Mouse (Mus musculus) G1E (cell line): ENCODE data around the gene Fem1a.
"Not testable (repeated sequence)": the region's sequence is repeated elsewhere in the genome, so short reads cannot be mapped to it uniquely, and the experiment has no call there.

ENCODE experiments used
- CTCF ChIP-seq: IDR thresholded peaks from 2 replicates; pipeline ENCODE4 v1.5.1; 2012; ENCODE audit warnings: low read depth, low read length, inconsistent platforms, mixed read lengths
- POLR2AphosphoS5 ChIP-seq: IDR thresholded peaks from 2 replicates; pipeline ENCODE4 v1.6.1; 2012; ENCODE audit warnings: low read depth, low read length, inconsistent platforms; ENCODE audit not compliant: insufficient replicate concordance

GRCm38 (mm10) chr17:56258812-56259211 lies 2.2 kb downstream of the Fem1a start:
- TF ChIP-seq CTCF, POLR2AphosphoS5: not testable (repeated sequence)
